Mouse (Mus musculus): ENCODE results near the gene Aamp.

DNA sequence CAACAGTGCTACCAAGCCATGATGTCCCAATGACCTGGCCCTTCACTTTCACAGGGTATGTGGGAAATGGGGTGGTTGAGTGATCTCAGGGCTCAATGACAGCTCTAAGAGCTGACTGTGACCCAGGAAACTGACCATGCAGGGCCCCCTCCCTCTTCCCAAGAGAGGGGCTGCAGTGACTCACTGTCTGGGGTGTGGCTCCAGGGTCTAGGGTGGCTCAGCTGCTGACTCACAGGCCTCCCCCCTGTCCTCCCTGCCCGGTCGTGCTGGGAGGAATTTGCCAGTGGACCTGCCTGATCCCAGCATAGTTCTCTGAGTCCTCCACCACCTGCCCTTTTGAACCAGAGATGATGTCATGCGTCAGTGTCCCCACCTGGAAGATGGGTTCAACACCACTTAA is 12.7 kb upstream of the Aamp start:
- TF ChIP-seq CTCF (IDR thresholded peaks at IDR 0.05; ENCODE audit: extremely low read depth, insufficient read depth, insufficient read length, insufficient replicate concordance) (no peak), POLR2A (IDR thresholded peaks at IDR 0.05; ENCODE audit: low read depth, low read length) (no peak)
